Comparison of ENCODE assay signal across 7 mouse cellular contexts in the genomic region with DNA sequence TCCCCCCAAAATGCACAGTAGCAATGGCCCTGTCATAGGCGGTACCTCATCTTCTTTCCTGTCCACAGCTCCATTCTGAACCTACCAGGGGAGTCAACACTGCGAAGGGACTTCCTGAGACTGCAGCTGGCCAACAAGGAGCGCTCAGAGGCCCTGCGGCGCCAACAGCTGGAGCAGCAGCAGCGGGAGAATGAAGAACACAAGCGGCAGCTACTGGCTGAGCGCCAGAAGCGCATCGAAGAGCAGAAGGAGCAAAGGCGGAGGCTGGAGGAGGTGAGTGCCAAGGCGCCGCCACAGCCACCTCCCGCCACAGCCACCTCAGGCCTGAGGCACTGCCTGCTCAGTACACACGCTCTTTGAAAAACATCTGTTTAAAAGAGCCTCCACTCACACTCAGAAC.
DNase-seq lines count a peak whose midpoint lies in the region; ATAC-seq lines count a peak whose summit lies in the region.

No protein-coding gene starts in this region.

- no peaks in the 10 kb centered on the region for H3K4me1 ChIP-seq in embryonic facial prominence, embryonic 14.5 days (ENCODE audit: control insufficient read depth, insufficient read depth, low read length)
- no peaks in the 10 kb centered on the region for H3K4me1 ChIP-seq in midbrain, embryonic 10.5 days

- H3K4me2 ChIP-seq in embryonic facial prominence, embryonic 14.5 days (ENCODE audit: low read depth, low read length): peak overlapping the region; percentile 33

- WGBS in embryonic facial prominence, embryonic 14.5 days: 20% methylated on average over 15 of the region's 15 CpGs
- 37% methylated on average over 15 of the region's 15 CpGs for WGBS in midbrain, embryonic 10.5 days

- H3K27me3 ChIP-seq in embryonic facial prominence, embryonic 14.5 days (replicated peaks; ENCODE audit: control insufficient read depth, insufficient read depth, low read length): no peaks in the 10 kb centered on the region
- no peaks in the 10 kb centered on the region for H3K27me3 ChIP-seq in midbrain, embryonic 10.5 days (ENCODE audit: low read depth, poor library complexity, severe bottlenecking)

- no peaks in the 10 kb centered on the region for H3K9me3 ChIP-seq in embryonic facial prominence, embryonic 14.5 days (ENCODE audit: control insufficient read depth, low read length)
- no peaks in the 10 kb centered on the region for H3K9me3 ChIP-seq in midbrain, embryonic 10.5 days (replicated peaks)

- no peaks in the 10 kb centered on the region for H3K36me3 ChIP-seq in embryonic facial prominence, embryonic 14.5 days (ENCODE audit: control insufficient read depth, insufficient read depth, low read length)
- H3K36me3 ChIP-seq in midbrain, embryonic 10.5 days: no peaks in the 10 kb centered on the region

- intact Hi-C loops in heart, postnatal 14 days (cut with DNase I): no loop called here
- intact Hi-C loops in left cerebral cortex, postnatal 36 days (cut with DNase I): no loop called here

- peak; percentile 73 for DNase-seq in right cerebral cortex, adult 18-20 months
- DNase-seq in right cerebral cortex, postnatal 36 days (ENCODE audit: low spot score in 2 of 2): no peak
- DNase-seq in embryonic facial prominence, embryonic 14.5 days (ENCODE audit: low spot score): peak; percentile 86
- DNase-seq in heart, postnatal 14 days: peak; percentile 58 to 59
- DNase-seq in left cerebral cortex, postnatal 36 days (ENCODE audit: low spot score in 2 of 2): peak; percentile 53 to 67
- peak; percentile 48 for DNase-seq in right cerebral cortex, postnatal 25 days
- no peak for DNase-seq in midbrain, embryonic 10.5 days (ENCODE audit: low spot score)

- no peak overlapping the region for H3K4me3 ChIP-seq in embryonic facial prominence, embryonic 14.5 days (ENCODE audit: low read depth, low read length)
- H3K4me3 ChIP-seq in midbrain, embryonic 10.5 days: no peak overlapping the region

- H3K27ac ChIP-seq in embryonic facial prominence, embryonic 14.5 days (replicated peaks; ENCODE audit: low read depth, low read length): no peak overlapping the region
- H3K27ac ChIP-seq in midbrain, embryonic 10.5 days (replicated peaks): no peak overlapping the region

- ATAC-seq in embryonic facial prominence, embryonic 14.5 days (ENCODE audit: low read depth): peak; percentile 70

- no peak overlapping the region for H3K9ac ChIP-seq in embryonic facial prominence, embryonic 14.5 days (ENCODE audit: low read depth, low read length)

Comparison
In these comparisons a context has a peak if more than half of its experiments do, and no peak if none do; other contexts are left out.
1. DNase-seq: peak in right cerebral cortex, adult 18-20 months (single experiment), embryonic facial prominence, embryonic 14.5 days (single experiment), heart, postnatal 14 days (2 of 2), left cerebral cortex, postnatal 36 days (2 of 2) and right cerebral cortex, postnatal 25 days (single experiment); none in right cerebral cortex, postnatal 36 days (0 of 2) and midbrain, embryonic 10.5 days (single experiment).